Mouse (Mus musculus) stomach, postnatal 0 days (tissue): ENCODE measurements around the gene Rlbp1.

Experiments used
- CTCF ChIP-seq: IDR thresholded peaks from 2 replicates; pipeline ENCODE4 v1.5.1; 2016; ENCODE audit warnings: antibody characterized with exemption, low read depth, mild to moderate bottlenecking, moderate library complexity
- EP300 ChIP-seq: optimal IDR thresholded peaks from 2 replicates; pipeline ENCODE3; 2016; ENCODE audit warnings: antibody characterized with exemption

GRCm38 (mm10) chr7:79395186-79395585, 8.3 kb upstream of the Rlbp1 start:
- TF ChIP-seq EP300: no peak
- TF ChIP-seq CTCF: no peak
